Mouse (Mus musculus) ES-E14 (cell line): ENCODE measurements at regions not wholly inside any gene's neighbourhood (a gene's known extent, or its start where the extent isn't known, plus 50 kb on each side); places are given as distances from the start of the nearest gene placed in this dataset.

Experiments used
- DNase-seq: peaks from one replicate; pipeline ENCODE4 v3.0.0-alpha.2; 2013; ENCODE audit warnings: low read depth, low spot score
- H3K27ac ChIP-seq: 2 replicates; pipeline ENCODE4 v1.5.1; 2012; ENCODE audit warnings: low read depth, mild to moderate bottlenecking, low read length, moderate library complexity, mixed read lengths; ENCODE audit not compliant: poor library complexity, insufficient read depth, severe bottlenecking
- H3K36me3 ChIP-seq: 2 replicates; pipeline ENCODE4 v1.6.1; 2012; ENCODE audit warnings: mild to moderate bottlenecking, low read length, moderate library complexity, mixed read lengths; ENCODE audit not compliant: control insufficient read depth, poor library complexity, insufficient read depth, severe bottlenecking
- H3K4me1 ChIP-seq, 2 experiments: fragments of 150-350 bp in 1 of 2; sonication (generic) in 1 of 2; 2 replicates each; pipeline ENCODE4 v1.6.1; 2012; ENCODE audit warnings: low read length in 2 of 2, mild to moderate bottlenecking in 1 of 2, mixed read lengths in 1 of 2; ENCODE audit not compliant: control insufficient read depth in 2 of 2, insufficient read depth in 2 of 2, poor library complexity in 1 of 2
- H3K4me3 ChIP-seq, 2 experiments: fragments of 150-350 bp in 1 of 2; sonication (generic) in 1 of 2; 2 replicates each; pipeline ENCODE4 v1.5.1; 2012; ENCODE audit warnings: low read length in 2 of 2, low read depth in 1 of 2, mild to moderate bottlenecking in 1 of 2, mixed read lengths in 1 of 2; ENCODE audit not compliant: insufficient read depth in 1 of 2, poor library complexity in 1 of 2, severe bottlenecking in 1 of 2
- H3K9ac ChIP-seq: 2 replicates; pipeline ENCODE4 v1.6.1; 2012; ENCODE audit warnings: low read depth, mild to moderate bottlenecking, low read length, mixed read lengths; ENCODE audit not compliant: poor library complexity, insufficient read depth, severe bottlenecking
- H3K9me3 ChIP-seq: fragments of 150-350 bp; sonication (generic); 2 replicates; pipeline ENCODE4 v1.6.1; 2012; ENCODE audit warnings: low read depth, mild to moderate bottlenecking, low read length; ENCODE audit not compliant: control insufficient read depth, insufficient read depth
- CHD2 ChIP-seq: IDR thresholded peaks from 2 replicates; pipeline ENCODE4 v1.6.1; 2014; ENCODE audit warnings: mild to moderate bottlenecking, low read depth, low read length, inconsistent platforms
- HCFC1 ChIP-seq: IDR thresholded peaks from 2 replicates; pipeline ENCODE4 v1.6.1; 2012; ENCODE audit warnings: low read length, inconsistent platforms, borderline replicate concordance; ENCODE audit not compliant: insufficient read depth
- MAFK ChIP-seq: IDR thresholded peaks from 2 replicates; pipeline ENCODE4 v1.6.1; 2014; ENCODE audit warnings: mild to moderate bottlenecking, low read depth, low read length, inconsistent platforms; ENCODE audit not compliant: insufficient read depth
- ZC3H11A ChIP-seq: IDR thresholded peaks from 2 replicates; pipeline ENCODE4 v1.6.1; 2012; ENCODE audit warnings: low read depth, mild to moderate bottlenecking, inconsistent platforms, low read length, borderline replicate concordance
- ZNF384 ChIP-seq: IDR thresholded peaks from 2 replicates; pipeline ENCODE4 v1.6.1; 2012; ENCODE audit warnings: low read depth, low read length, inconsistent platforms
- in situ Hi-C, 2 experiments: fragments of 600-800 bp; cut with MboI; formaldehyde crosslinking; loops; one replicate each; pipeline ENCODE4 v1.15.1; 2025; ENCODE audit warnings: low sequenced_read_pairs in 2 of 2, inconsistent platforms in 1 of 2; ENCODE audit not compliant: unreplicated experiment in 2 of 2

- no peak overlapping the region for H3K9ac ChIP-seq
- H3K4me3 ChIP-seq, result no peak overlapping the region
- H3K9me3 ChIP-seq, result no peaks in the 10 kb centered on the region
- no peak for DNase-seq
- H3K4me1 ChIP-seq, result no peaks in the 10 kb centered on the region
- no peak overlapping the region for H3K27ac ChIP-seq
- TF ChIP-seq MAFK, result no peak
- no peak for TF ChIP-seq CHD2
- no peak for TF ChIP-seq HCFC1
- no peak for TF ChIP-seq ZC3H11A
- no peak for TF ChIP-seq ZNF384
- H3K36me3 ChIP-seq, result no peaks in the 10 kb centered on the region
- in situ Hi-C loops, result no loop called here
These were observed 216.3 kb downstream of the Ikzf2 start for GRCm38 (mm10) chr1:69470614-69471250.

DNA sequence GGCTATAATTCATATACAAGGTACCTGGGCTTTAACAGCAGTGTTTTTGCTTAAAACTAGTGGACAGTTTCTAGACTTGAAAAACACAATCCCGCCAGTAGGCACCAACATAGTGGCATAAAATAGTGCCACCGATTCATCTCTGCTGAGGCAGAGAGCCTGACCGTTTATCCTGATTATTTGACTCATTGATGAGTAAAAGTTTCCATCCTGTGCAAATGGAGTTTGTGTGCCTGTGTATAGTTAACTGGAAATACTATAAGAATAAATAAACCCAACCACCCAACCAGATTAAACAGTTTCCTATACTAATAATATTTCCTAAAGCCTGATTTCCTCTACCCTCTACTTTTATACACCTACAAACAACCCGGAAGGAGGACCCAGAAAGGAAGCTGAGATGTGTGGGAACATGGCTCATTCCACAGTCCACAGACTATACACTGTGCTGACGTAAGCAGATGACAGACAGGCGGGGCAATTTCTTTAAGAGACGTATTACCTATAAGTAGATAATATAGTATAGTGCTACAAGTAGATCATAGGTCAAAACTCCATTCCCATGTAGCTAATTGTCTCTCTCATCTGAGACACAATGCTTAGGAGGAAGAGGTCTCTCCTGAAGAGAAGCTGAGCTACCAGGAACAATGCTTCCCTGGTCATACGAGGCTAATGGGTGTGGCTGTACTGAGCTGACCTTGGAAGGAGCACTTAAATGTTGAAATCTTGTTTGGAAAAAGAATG is 217.7 kb downstream of the Ikzf2 start:
- H3K4me1 ChIP-seq, result no peaks in the 10 kb centered on the region
- H3K27ac ChIP-seq, result no peak overlapping the region
- no peak for DNase-seq
- H3K36me3 ChIP-seq, result no peaks in the 10 kb centered on the region
- H3K9me3 ChIP-seq, result no peaks in the 10 kb centered on the region
- H3K9ac ChIP-seq, result no peak overlapping the region
- TF ChIP-seq MAFK (no peak), HCFC1 (no peak), ZNF384 (no peak), ZC3H11A (no peak), CHD2 (no peak)
- in situ Hi-C loops, result no loop called here
- H3K4me3 ChIP-seq, result no peak overlapping the region

GRCm38 (mm10) chr1:69466534-69467275 is 220.3 kb downstream of the Ikzf2 start:
- Histone ChIP-seq H3K9ac (no peak overlapping the region), H3K4me1 (no peaks in the 10 kb centered on the region), H3K27ac (no peak overlapping the region), H3K36me3 (no peaks in the 10 kb centered on the region), H3K4me3 (no peak overlapping the region), H3K9me3 (no peaks in the 10 kb centered on the region)
- in situ Hi-C loops, result no loop called here
- TF ChIP-seq ZC3H11A (no peak), CHD2 (no peak), ZNF384 (no peak), MAFK (no peak), HCFC1 (no peak)
- DNase-seq, result no peak

DNA sequence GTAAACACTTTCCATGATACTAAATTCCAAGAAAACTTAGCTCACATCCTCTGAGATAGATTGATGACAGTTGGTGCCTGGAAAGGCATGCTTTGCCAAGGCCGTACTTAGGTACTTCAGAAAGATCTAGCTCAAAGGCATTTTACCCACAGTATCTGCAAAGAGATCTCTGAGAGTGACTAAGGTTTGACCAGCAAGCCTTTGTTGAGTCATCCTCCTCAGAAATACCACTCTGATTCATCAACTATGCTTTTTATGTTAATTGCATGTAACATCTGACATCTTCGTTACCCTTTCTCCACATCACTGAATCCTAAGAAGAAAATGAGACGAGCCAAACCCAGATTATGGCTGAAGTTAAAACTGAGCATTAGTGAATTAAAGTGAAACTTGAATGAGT is 225.9 kb downstream of the Ikzf2 start:
- H3K9ac ChIP-seq, result no peak overlapping the region
- in situ Hi-C loops, result no loop called here
- no peaks in the 10 kb centered on the region for H3K9me3 ChIP-seq
- TF ChIP-seq MAFK (no peak), ZC3H11A (no peak), CHD2 (no peak), HCFC1 (no peak), ZNF384 (no peak)
- no peaks in the 10 kb centered on the region for H3K4me1 ChIP-seq
- no peak for DNase-seq
- no peak overlapping the region for H3K27ac ChIP-seq
- no peaks in the 10 kb centered on the region for H3K36me3 ChIP-seq
- H3K4me3 ChIP-seq, result no peak overlapping the region
